Mouse (Mus musculus) liver, embryonic 13.5 days (tissue): Measurements from ENCODE around the gene Acbd4. TPM values are rescaled to one million over a fixed set of nuclear protein-coding genes. Genes with fewer than 3 reads are reported as not detected.

Experiments
- ATAC-seq: fragments of 200-750 bp; cut with Nextera tagmentation; 2 replicates; pipeline ENCODE4 v1.8.0; 2017; ENCODE audit warnings: low read depth, mild to moderate bottlenecking, moderate number of reproducible peaks, moderate library complexity
- DNase-seq: peaks from one replicate; pipeline ENCODE4 v3.0.0; 2022
- H3K27ac ChIP-seq: fragments of 300-500 bp; sonication (generic); 2 replicates; pipeline ENCODE4 v1.5.1; 2015; ENCODE audit warnings: moderate library complexity, mild to moderate bottlenecking, inconsistent platforms
- H3K27me3 ChIP-seq: fragments of 300-500 bp; sonication (generic); 2 replicates; pipeline ENCODE4 v1.6.1; 2015; ENCODE audit warnings: mild to moderate bottlenecking, inconsistent platforms
- H3K36me3 ChIP-seq: fragments of 300-500 bp; sonication (generic); 2 replicates; pipeline ENCODE4 v1.6.1; 2015; ENCODE audit warnings: mild to moderate bottlenecking, inconsistent platforms
- H3K4me1 ChIP-seq: fragments of 300-500 bp; sonication (generic); replicated peaks from 2 replicates; pipeline ENCODE4 v1.6.1; 2015; ENCODE audit warnings: inconsistent platforms
- H3K4me2 ChIP-seq: fragments of 300-500 bp; sonication (generic); 2 replicates; pipeline ENCODE4 v1.6.1; 2015; ENCODE audit warnings: inconsistent platforms, mild to moderate bottlenecking, moderate library complexity
- H3K4me3 ChIP-seq: fragments of 300-500 bp; sonication (generic); replicated peaks from 2 replicates; pipeline ENCODE4 v1.5.1; 2015; ENCODE audit warnings: mild to moderate bottlenecking, inconsistent platforms
- H3K9ac ChIP-seq: fragments of 300-500 bp; sonication (generic); 2 replicates; pipeline ENCODE4 v1.6.1; 2015; ENCODE audit warnings: mild to moderate bottlenecking, inconsistent platforms
- H3K9me3 ChIP-seq: fragments of 300-500 bp; sonication (generic); replicated peaks from 2 replicates; pipeline ENCODE4 v1.6.1; 2016; ENCODE audit warnings: inconsistent platforms
- WGBS: fragments of 180-500 bp; shearing (Covaris S2); methylation state at CpG from one replicate; pipeline ENCODE4 v1.1.7; 2015; ENCODE audit not compliant: insufficient replicate concordance; 5-methylcytosine and 5-hydroxymethylcytosine counted together
- polyA plus RNA-seq: library from polyadenylated mRNA; unstranded; fragments of >200 nt; fragmentation: Nextera tagmentation; extraction: Ambion mirVana; gene quantifications from 2 replicates; pipeline ENCODE4 v1.2.1, GENCODE M21; 2015

Gene Acbd4
- polyA plus RNA-seq, 1 experiment from 2014 or later: 62.2 TPM

DNA sequence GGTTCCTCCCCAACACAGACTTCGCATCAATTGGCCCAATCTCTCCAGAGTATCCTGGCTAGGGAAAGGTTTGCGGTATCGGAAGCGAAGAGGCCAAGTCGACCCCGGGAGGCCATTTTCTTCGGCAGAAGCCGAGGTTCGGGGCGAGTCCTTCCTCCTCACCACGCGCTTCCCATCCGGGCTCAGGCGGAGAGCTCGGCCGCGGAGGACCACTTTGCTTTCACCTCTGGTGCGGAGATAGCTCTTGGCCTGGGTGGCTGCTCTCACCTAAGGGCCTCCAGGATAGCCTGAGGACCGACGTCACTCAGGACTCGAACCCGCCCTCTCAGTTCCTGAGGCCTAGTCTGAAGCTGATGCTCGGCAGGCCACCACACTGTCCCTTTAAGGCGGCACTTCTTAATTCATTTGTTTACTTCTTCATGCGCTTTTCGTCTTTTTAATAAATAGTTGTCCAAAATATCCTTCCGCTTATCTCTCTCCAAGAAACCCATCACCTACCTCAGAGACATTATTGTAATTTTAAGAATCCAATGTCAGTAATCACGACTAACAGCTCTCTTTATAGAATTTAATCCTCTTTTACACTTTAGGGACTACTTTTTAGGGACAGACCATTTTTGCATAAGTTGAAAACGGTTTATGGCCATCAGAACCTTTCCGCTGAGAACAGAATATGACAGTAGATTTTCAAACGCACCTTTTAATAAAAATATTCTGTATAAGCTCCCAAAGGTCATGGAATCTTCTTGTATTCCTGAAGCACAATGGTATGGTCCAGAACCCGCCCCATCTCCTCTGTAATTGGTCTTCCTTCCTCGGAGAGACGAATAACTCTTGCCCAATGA lies 13.9 kb downstream of the Acbd4 start:
- Histone ChIP-seq H3K36me3 (0 out of 2 replicates have a peak, but pooled peaks cover 3% of the 10 kb centered on the region), H3K9ac (peak overlapping the region; percentile 86), H3K27me3 (peaks cover 21% of the 10 kb centered on the region), H3K4me1 (peaks cover 68% of the 10 kb centered on the region), H3K27ac (peak overlapping the region; percentile 96), H3K4me3 (peak overlapping the region; percentile 71), H3K9me3 (no peaks in the 10 kb centered on the region), H3K4me2 (peak overlapping the region; percentile 88)
- ATAC-seq (peak; percentile 72), DNase-seq (peak; percentile 83)
- 1% methylated on average over 34 of the region's 34 CpGs for WGBS

DNA sequence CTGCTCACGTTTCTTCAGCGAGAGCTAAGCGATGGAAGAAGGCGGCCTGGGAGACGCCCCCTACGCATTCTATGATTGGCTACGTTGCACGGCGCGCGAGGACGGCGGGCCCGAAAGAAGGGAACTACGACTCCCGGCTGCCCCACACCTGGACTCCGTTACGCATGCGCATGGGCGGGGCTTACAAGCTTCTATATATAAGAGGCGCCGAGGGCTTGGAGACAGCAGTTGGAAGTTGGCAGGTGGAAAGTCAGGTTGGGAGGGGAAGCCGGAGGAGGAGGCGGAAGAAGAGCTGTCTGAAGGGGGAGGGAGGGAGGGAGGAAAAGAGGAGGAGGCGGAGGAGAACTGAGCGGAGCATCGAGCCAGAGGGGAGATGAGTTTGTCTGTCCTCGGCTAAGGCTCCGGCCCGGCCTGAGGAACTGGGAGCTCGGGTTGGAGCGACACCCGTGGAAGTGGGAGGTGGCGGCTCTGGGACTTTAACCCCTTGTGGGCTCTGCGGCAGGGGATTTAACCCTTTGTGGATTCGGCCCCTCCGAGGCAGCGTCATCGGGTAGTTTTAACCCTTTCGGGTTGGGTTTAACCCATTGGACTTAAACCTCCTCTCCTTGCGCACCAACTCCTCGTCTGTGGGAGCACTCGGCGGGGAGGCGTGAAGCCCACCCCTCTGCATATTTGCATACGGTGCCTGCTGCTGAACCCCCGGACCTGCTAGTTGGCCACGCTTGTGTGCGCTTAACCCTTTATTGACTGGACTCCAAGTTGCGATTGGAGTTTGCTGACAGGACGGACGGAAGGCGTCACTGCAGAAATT lies 14.7 kb downstream of the Acbd4 start, which contains the start of gene Hexim1:
Gene Hexim1, plus strand, starts transcription at position 224 of the 811 bp plus-strand sequence.
- ATAC-seq (peak; percentile 92), DNase-seq (peak; percentile 100)
- H3K9me3 ChIP-seq: no peaks in the 10 kb centered on the region
- peak within 1 kb of the TSS; percentile 85 for H3K4me3 ChIP-seq
- H3K9ac ChIP-seq: peak within 1 kb of the TSS; percentile 90
- H3K27me3 ChIP-seq: peaks cover 20% of the 10 kb centered on the region
- peak within 1 kb of the TSS; percentile 96 for H3K27ac ChIP-seq
- under 1% methylated on average over 53 of the region's 53 CpGs for WGBS
- peaks cover 66% of the 10 kb centered on the region for H3K4me1 ChIP-seq
- H3K36me3 ChIP-seq: no peaks in the 10 kb centered on the region
- H3K4me2 ChIP-seq: peak within 1 kb of the TSS; percentile 99

DNA sequence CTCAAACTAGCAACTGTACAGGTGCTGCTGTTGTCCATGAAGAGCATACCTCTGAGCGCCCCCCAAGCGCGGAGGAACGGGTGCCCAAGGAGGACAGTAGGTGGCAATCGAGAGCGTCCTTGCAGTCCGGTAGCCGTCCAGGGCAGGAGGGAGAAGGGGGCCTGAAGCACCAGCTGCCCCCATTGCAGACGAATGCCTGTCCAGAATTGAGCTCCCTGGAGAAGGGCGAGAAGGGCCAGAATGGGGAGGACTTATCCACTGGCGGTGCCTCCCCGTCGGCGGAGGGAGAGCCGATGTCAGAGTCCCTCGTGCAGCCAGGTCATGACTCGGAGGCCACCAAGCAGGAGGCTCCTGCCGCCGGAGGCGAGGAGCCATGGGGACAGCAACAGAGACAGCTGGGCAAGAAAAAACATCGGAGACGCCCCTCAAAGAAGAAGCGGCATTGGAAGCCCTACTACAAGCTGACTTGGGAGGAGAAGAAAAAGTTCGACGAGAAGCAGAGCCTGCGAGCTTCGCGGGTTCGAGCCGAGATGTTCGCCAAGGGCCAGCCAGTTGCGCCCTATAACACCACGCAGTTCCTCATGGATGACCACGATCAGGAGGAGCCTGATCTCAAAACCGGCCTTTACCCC lies 15.6 kb downstream of the Acbd4 start:
- WGBS: under 1% methylated on average over 35 of the region's 35 CpGs

DNA sequence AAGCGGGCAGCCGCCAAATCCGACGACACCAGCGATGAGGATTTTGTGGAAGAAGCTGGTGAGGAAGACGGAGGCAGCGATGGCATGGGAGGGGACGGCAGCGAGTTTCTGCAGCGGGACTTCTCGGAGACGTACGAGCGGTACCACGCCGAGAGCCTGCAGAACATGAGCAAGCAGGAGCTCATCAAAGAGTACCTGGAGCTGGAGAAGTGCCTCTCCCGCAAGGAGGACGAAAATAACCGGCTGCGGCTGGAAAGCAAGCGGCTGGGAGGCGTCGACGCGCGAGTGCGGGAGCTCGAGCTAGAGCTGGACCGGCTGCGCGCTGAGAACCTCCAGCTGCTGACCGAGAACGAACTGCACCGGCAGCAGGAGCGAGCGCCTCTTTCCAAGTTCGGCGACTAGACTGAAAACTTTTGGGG lies 16.1 kb downstream of the Acbd4 start:
- no peaks in the 10 kb centered on the region for H3K36me3 ChIP-seq
- H3K4me1 ChIP-seq: peaks cover 52% of the 10 kb centered on the region
- H3K27ac ChIP-seq: peak overlapping the region; percentile 93; the same call in 1 of the 2 replicates
- no peaks in the 10 kb centered on the region for H3K9me3 ChIP-seq
- H3K27me3 ChIP-seq: peaks cover 6% of the 10 kb centered on the region
- H3K4me2 ChIP-seq: peak overlapping the region; percentile 99
- peak overlapping the region; percentile 85 for H3K4me3 ChIP-seq
- ATAC-seq: no peak
- peak; percentile 28 for DNase-seq
- H3K9ac ChIP-seq: peak overlapping the region; percentile 90
- under 1% methylated on average over 38 of the region's 38 CpGs for WGBS

More for the DNA sequence above, 15.6 kb downstream of the Acbd4 start:
- Histone ChIP-seq H3K36me3 (no peaks in the 10 kb centered on the region), H3K27me3 (peaks cover 11% of the 10 kb centered on the region), H3K9ac (peak overlapping the region; percentile 90), H3K4me2 (peak overlapping the region; percentile 99), H3K27ac (peak overlapping the region; percentile 93), H3K9me3 (no peaks in the 10 kb centered on the region), H3K4me3 (peak overlapping the region; percentile 85), H3K4me1 (peaks cover 57% of the 10 kb centered on the region)
- ATAC-seq (peak; percentile 13; the same call in 1 of the 2 replicates), DNase-seq (peak; percentile 76)

DNA sequence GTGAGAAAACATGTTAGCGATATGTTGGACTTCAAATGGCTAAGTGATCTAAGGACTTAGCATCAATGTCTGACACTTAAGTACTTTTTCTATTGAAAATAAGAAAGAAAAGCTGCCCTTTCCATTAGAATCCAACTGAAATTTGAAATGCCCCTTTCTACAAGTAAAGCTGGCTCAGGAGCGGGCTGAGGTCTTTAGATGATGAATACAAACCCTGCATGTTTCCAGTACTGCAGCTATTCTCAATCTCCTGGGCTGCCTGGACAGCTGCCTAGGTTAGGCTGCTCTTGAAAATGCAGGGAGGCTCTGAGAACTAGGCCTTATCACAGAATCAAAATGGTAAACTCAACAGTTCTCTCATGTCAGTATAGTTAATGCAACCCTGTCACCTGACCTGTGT lies 17.4 kb downstream of the Acbd4 start:
- WGBS: 93% methylated on average over 2 of the region's 2 CpGs

DNA sequence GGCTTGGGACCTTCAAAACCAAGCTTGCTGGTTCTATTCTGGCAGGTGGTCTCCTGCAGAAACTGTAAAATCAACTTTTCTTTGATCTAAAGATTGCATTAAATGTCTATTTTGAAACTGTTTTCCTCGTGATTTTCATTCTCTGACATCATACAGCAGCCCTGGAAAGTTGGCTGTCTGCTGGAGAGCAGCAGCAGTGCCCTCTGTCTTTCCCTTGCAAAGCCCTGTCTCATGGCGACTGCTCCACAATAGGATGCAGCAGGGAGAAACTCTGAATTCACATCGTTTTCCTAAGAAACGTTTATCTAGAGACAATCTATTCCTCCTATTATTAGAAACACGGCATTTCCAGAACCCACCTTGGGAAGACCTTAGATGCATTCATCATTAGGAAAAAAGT lies 18.1 kb downstream of the Acbd4 start:
- Histone ChIP-seq H3K36me3 (no peaks in the 10 kb centered on the region), H3K4me2 (no peak overlapping the region), H3K4me1 (peaks cover 33% of the 10 kb centered on the region), H3K4me3 (no peak overlapping the region), H3K9me3 (no peaks in the 10 kb centered on the region), H3K9ac (no peak overlapping the region), H3K27ac (no peak overlapping the region), H3K27me3 (no peaks in the 10 kb centered on the region)
- WGBS: 62% methylated on average over 5 of the region's 5 CpGs
- DNase-seq (no peak), ATAC-seq (no peak)

More for the DNA sequence above, 17.4 kb downstream of the Acbd4 start:
- Histone ChIP-seq H3K9me3 (no peaks in the 10 kb centered on the region), H3K4me2 (peak overlapping the region; percentile 99), H3K9ac (peak overlapping the region; percentile 90), H3K27me3 (no peaks in the 10 kb centered on the region), H3K27ac (no peak overlapping the region), H3K36me3 (no peaks in the 10 kb centered on the region), H3K4me1 (peaks cover 40% of the 10 kb centered on the region), H3K4me3 (peak overlapping the region; percentile 85)
- no peak for DNase-seq
- ATAC-seq: no peak

DNA sequence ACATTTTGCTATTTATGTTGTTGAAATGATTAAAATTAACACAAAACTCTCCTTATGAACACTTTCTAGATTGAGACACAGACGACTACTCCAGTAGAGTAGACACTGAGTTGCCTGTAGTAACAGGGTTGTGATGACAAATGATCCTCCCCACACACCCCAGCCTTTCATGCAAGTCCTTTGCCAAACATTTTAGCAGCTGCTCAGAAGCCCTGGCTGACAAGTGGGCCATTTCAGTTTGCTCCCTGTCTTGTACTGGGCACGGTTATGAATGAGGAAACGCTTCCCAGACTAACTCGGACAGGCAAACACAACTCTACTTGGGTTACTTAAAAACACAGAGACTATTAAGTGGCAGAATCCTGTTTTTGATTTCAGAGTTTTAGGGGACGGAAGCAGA lies 18.8 kb downstream of the Acbd4 start:
- Histone ChIP-seq H3K4me3 (no peak overlapping the region), H3K27me3 (no peaks in the 10 kb centered on the region), H3K27ac (no peak overlapping the region), H3K36me3 (no peaks in the 10 kb centered on the region), H3K4me1 (peaks cover 28% of the 10 kb centered on the region), H3K9ac (no peak overlapping the region), H3K9me3 (no peaks in the 10 kb centered on the region), H3K4me2 (no peak overlapping the region)
- WGBS: 76% methylated on average over 5 of the region's 5 CpGs
- ATAC-seq (no peak), DNase-seq (no peak)

DNA sequence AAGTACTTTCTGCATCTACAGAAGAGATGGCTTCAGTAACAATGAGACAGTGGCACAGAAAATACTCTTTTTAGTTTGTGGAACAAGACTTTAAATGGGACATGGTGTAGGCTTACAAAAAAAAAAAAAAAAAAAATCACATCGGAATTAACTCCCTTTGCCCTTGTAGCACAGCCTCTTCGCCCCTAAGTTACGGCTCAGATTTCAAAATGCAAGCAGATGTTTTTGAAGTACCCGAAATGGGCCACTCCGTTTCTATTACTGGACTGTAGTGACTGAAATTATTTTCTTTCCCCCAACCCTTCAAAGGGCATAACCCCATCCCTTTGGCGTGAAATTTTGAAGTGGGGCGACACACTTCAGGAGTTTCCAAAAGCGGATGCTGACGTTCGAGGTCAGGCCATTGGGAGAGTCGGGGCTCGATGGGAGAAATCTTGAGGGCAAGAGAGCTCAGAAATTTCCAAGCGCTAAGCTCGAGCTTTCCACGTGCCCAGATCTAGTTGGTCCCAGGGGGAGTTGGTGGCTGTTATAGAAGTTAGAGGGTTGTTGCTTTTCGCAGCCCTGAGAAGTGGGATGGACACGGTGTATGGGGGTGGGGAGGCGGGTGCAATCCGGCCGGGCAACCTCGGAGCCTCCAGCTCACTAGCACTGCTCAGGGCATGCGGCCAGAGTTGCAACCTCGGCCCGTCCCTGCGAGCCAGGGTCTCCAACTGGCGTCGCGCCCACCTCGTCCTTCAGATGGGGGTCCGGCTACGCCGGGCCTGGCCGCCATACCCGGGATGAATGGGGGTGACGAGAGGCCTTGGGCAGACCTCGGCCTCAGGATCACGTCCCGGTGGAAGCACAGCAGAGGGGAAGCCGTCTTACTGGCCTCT lies 30.5 kb downstream of the Acbd4 start, which contains the start of gene Hexim2:
Gene Hexim2, plus strand, starts transcription at position 729 of the 875 bp plus-strand sequence.
- peak within 1 kb of the TSS; percentile 85 for H3K4me2 ChIP-seq
- DNase-seq (peak; percentile 51), ATAC-seq (peak; percentile 36)
- H3K4me3 ChIP-seq: peak within 1 kb of the TSS; percentile 96
- WGBS: 1% methylated on average over 39 of the region's 39 CpGs
- H3K27ac ChIP-seq: peak within 1 kb of the TSS; percentile 97
- peak within 1 kb of the TSS; percentile 100 for H3K9ac ChIP-seq
- no peaks in the 10 kb centered on the region for H3K27me3 ChIP-seq
- H3K4me1 ChIP-seq: peaks cover 58% of the 10 kb centered on the region
- no peaks in the 10 kb centered on the region for H3K9me3 ChIP-seq
- no peaks in the 10 kb centered on the region for H3K36me3 ChIP-seq

DNA sequence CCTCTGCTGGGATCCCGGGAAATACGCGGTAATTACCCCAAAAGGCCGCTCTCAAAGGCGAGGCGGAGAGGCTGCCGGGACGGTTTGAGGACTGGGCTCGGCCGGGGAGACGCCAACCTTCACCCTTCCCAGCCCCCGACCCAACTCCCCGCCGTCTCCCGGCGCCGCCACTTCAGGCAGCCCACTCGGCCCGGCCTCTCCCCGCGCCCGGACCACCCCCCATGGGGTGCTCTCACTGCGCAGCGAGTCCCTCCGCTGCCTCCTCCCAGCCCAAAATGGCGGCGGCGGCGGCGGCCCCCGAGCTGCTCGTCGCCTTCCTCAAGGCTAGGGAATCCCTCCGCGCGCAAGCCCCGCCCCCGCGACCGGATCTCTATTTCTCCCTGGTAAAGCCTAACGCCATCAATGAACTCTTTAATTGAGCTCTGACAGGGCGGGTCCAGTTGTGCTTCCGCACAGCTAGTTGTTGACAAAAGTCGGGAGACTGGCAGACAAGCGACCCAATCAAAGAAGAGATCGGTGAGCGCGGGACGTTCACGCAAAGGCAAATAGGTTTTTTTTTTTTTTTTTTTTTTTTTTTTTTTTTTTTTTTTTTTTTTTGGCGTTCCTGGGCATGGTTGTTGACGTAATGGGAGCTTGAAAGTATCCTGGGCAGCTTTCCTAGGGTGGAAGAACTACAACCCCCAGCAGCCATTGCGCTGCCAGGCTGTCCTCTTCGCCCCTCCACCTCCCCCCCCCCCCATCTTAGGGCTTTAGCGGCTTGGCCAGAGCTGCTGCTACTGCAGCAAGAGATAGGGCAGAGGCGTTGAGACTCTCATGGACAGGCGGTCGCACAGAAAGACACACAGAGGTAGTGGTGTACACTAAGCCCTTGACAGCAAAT lies 31.3 kb downstream of the Acbd4 start:
- ATAC-seq (peak; percentile 84), DNase-seq (peak; percentile 99)
- Histone ChIP-seq H3K9me3 (no peaks in the 10 kb centered on the region), H3K4me2 (peak overlapping the region; percentile 85), H3K36me3 (no peaks in the 10 kb centered on the region), H3K27me3 (no peaks in the 10 kb centered on the region), H3K4me3 (peak overlapping the region; percentile 96), H3K27ac (peak overlapping the region; percentile 97), H3K4me1 (peaks cover 63% of the 10 kb centered on the region), H3K9ac (peak overlapping the region; percentile 100)
- under 1% methylated on average over 56 of the region's 58 CpGs for WGBS
